Mouse (Mus musculus): ENCODE data around the gene Ankrd9. TPM values are rescaled to one million over a fixed set of nuclear protein-coding genes. Genes with fewer than 3 reads are reported as not detected.

Ankrd9 gene
- polyA plus RNA-seq, 2 experiments = 11.7 to 15.6 TPM

DNA sequence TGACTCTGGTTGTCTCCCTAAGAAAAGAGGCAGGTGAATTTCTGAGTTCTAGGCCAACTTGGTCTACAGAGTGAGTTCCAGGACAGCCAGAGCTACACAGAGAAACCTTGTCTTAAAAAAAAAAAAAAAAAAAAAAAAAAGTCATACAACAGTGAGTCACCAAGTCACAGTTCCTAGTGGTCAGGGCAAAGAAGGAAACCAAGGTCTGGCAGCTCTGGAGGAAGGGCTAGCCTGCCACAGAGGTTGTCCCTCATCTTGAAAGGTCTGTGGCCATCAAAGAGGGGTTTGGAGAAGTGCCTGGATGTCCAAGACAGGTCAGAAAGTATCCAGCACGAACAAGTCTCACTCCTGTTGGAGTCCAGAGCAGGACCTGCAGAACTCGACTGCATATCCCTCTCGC is 38.0 kb upstream of the Ankrd9 start:
- H3K27ac ChIP-seq (replicated peaks; ENCODE audit: low read depth, low read length) = no peak overlapping the region
- H3K27me3 ChIP-seq (ENCODE audit: control insufficient read depth, insufficient read depth, low read length) = no peaks in the 10 kb centered on the region
- DNase-seq (ENCODE audit: low spot score) = no peak
- no peak overlapping the region for H3K4me3 ChIP-seq (replicated peaks; ENCODE audit: low read length)
- 76% methylated on average over 3 of the region's 3 CpGs for WGBS
- H3K4me2 ChIP-seq (replicated peaks; ENCODE audit: low read depth, low read length, severe bottlenecking) = no peak overlapping the region
- H3K36me3 ChIP-seq (ENCODE audit: control insufficient read depth, insufficient read depth, low read length) = no peaks in the 10 kb centered on the region
- H3K4me1 ChIP-seq (ENCODE audit: control insufficient read depth, insufficient read depth, low read length) = peaks cover 3% of the 10 kb centered on the region; the same call in 1 of the 2 replicates
- H3K9me3 ChIP-seq (ENCODE audit: control insufficient read depth, low read length) = peaks cover 6% of the 10 kb centered on the region; the same call in 1 of the 2 replicates
- no peak for ATAC-seq (ENCODE audit: low FRiP score, low read depth)
- TF ChIP-seq POLR2A (IDR thresholded peaks at IDR 0.05; ENCODE audit: borderline replicate concordance, extremely low read depth, insufficient read depth, insufficient read length) = no peak
- no peak overlapping the region for H3K9ac ChIP-seq (ENCODE audit: low read depth, low read length, severe bottlenecking)

DNA sequence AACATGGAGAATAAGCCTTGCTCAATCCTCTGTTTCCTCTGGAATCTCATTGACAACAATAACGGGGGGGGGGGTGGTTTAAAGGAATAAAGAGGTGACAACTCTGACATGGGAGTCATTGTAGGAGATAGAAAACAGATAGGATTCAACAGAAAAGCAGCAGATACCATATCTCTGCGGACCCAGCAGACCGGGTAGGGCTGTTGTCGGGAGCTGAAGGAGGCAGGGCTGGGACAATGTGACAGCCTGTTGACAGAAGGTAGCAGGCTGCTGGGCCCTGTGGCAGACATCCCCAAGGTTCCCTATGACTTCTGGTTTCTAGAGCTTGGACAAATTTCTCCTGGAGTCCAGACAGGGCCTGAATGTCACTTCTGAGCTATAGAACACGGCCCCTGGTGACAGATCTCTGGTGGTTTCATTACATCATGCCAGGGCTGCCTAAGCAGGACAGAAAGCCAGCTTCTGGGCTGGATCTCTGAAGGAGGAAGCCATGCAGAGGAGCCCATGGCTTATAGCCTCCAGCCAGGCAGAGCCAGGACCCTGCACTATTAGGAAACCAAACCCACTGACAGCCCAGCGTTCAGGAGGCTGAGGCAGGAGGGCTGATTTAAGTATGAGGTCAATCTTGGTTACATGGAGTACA is 30.9 kb upstream of the Ankrd9 start:
- ATAC-seq (ENCODE audit: low FRiP score, low read depth) = no peak
- peaks cover 6% of the 10 kb centered on the region; the same call in 1 of the 2 replicates for H3K9me3 ChIP-seq (ENCODE audit: control insufficient read depth, low read length)
- H3K27me3 ChIP-seq (ENCODE audit: control insufficient read depth, insufficient read depth, low read length) = no peaks in the 10 kb centered on the region
- H3K4me1 ChIP-seq (ENCODE audit: control insufficient read depth, insufficient read depth, low read length) = peaks cover 23% of the 10 kb centered on the region
- DNase-seq (ENCODE audit: low spot score) = no peak
- H3K4me3 ChIP-seq (replicated peaks; ENCODE audit: low read length) = no peak overlapping the region
- no peak overlapping the region for H3K4me2 ChIP-seq (replicated peaks; ENCODE audit: low read depth, low read length, severe bottlenecking)
- H3K9ac ChIP-seq (ENCODE audit: low read depth, low read length, severe bottlenecking) = no peak overlapping the region
- WGBS = 76% methylated on average over 6 of the region's 6 CpGs
- no peak for TF ChIP-seq POLR2A (IDR thresholded peaks at IDR 0.05; ENCODE audit: borderline replicate concordance, extremely low read depth, insufficient read depth, insufficient read length)
- H3K36me3 ChIP-seq (ENCODE audit: control insufficient read depth, insufficient read depth, low read length) = no peaks in the 10 kb centered on the region
- H3K27ac ChIP-seq (replicated peaks; ENCODE audit: low read depth, low read length) = no peak overlapping the region

DNA sequence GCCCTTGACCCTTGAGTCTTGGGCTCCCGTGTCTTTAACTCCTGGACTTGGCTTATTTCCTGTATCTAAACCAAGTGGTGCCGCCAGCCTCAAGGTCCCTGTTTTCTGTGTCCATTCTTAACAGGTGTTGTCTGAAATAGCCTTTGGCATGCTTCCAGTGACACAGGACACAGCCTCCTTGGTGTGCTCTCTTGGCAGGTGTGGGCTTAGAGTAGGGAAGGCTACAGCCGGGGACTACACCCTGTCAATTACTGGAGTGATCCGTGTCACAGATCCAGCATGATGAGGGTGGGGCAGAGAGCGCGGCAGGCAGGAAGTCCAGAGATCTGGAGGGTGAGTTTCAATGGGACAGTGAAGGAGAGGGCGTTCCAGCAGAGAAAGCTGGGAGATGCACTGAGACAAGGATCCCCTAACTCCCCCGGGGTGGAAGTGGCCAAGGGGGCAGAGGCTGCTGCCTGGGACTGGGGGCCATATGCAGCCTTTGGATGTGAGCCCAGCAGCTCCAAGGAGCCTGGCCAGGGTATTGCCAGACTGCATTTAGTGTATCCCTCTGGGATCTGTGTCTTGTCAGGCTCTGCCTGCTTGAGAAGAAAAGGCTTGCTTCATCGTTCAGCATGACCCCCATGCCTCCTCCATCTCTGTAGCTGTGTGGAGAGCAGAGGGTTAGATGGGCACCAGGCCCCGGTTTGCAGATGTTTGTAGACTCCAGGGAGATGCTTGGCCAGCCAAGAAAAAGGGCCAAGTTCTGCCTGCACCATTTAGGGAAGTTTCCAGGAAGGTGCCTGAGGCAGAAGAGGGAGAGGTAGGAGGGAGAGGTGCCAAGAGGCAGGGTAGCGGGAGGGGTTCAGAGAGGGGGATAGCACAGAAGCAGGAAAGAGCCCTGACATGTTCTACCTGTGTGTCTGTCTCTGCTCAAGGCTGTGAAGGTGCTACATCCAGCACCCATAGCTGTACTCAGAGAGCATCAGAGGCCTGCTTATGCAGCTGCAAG is 30.0 kb upstream of the Ankrd9 start:
- Histone ChIP-seq H3K27ac (replicated peaks; ENCODE audit: low read depth, low read length) (no peak overlapping the region), H3K36me3 (ENCODE audit: control insufficient read depth, insufficient read depth, low read length) (no peaks in the 10 kb centered on the region), H3K9me3 (ENCODE audit: control insufficient read depth, low read length) (peaks cover 6% of the 10 kb centered on the region; the same call in 1 of the 2 replicates), H3K27me3 (ENCODE audit: control insufficient read depth, insufficient read depth, low read length) (no peaks in the 10 kb centered on the region), H3K4me3 (replicated peaks; ENCODE audit: low read length) (no peak overlapping the region), H3K4me1 (ENCODE audit: control insufficient read depth, insufficient read depth, low read length) (peaks cover 23% of the 10 kb centered on the region), H3K4me2 (replicated peaks; ENCODE audit: low read depth, low read length, severe bottlenecking) (no peak overlapping the region), H3K9ac (ENCODE audit: low read depth, low read length, severe bottlenecking) (no peak overlapping the region)
- ATAC-seq (ENCODE audit: low FRiP score, low read depth) (peak; percentile 58), DNase-seq (ENCODE audit: low spot score) (no peak)
- WGBS = 56% methylated on average over 11 of the region's 11 CpGs
- no peak for TF ChIP-seq POLR2A (IDR thresholded peaks at IDR 0.05; ENCODE audit: borderline replicate concordance, extremely low read depth, insufficient read depth, insufficient read length)

DNA sequence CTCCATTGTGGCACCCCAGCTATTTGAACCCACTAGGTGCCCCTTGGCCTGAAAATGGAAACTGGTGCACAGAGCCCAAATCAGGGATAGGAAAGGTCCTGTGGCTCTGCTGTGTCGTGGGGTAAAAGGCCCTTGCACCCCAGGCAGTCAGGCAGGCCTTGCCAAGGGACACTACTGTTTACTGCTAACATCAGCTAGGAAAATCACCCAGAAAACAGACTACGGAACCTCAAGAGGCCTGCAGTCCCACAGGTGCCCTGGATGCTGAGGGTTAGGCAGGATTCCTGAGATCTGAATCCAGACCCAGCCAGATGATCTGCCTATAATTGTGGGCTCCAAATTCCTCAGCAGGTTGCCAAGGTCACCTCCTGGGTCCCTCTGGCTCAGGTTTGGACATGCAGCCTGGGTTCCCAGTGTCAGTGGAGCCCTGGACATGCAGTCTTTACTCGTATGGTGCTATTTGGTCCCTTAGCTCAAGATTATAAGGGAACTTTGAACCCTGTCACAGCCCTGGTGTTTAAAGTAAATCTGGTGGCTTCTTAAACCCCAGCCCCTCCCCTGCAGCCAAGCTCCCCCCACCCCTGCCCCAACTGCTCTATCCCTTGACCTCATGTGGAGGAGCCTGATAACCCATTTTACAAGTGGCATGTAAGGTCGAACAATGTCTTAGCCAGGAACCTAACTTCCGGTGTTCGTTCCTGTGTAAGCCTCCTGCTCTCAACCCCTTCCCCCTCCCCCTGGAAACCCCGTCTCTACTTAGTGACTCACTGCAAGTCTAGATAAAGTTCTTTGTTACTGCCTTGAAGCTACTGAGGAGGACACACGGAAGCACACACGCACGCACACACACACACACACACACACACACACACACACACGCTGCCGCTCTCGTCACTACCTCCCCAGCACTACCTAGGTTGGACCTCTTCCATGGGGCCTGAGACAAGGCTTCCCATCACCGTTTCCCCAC is 28.6 kb upstream of the Ankrd9 start:
- Histone ChIP-seq H3K4me1 (ENCODE audit: control insufficient read depth, insufficient read depth, low read length) (peaks cover 23% of the 10 kb centered on the region), H3K4me3 (replicated peaks; ENCODE audit: low read length) (no peak overlapping the region), H3K4me2 (replicated peaks; ENCODE audit: low read depth, low read length, severe bottlenecking) (no peak overlapping the region), H3K27me3 (ENCODE audit: control insufficient read depth, insufficient read depth, low read length) (no peaks in the 10 kb centered on the region), H3K9ac (ENCODE audit: low read depth, low read length, severe bottlenecking) (0 out of 2 replicates have a peak overlapping the region, but pooled peaks have one; percentile 25), H3K9me3 (ENCODE audit: control insufficient read depth, low read length) (peaks cover 1% of the 10 kb centered on the region; the same call in 1 of the 2 replicates), H3K36me3 (ENCODE audit: control insufficient read depth, insufficient read depth, low read length) (no peaks in the 10 kb centered on the region), H3K27ac (replicated peaks; ENCODE audit: low read depth, low read length) (no peak overlapping the region)
- WGBS = 73% methylated on average over 14 of the region's 14 CpGs
- no peak for TF ChIP-seq POLR2A (IDR thresholded peaks at IDR 0.05; ENCODE audit: borderline replicate concordance, extremely low read depth, insufficient read depth, insufficient read length)
- no peak for ATAC-seq (ENCODE audit: low FRiP score, low read depth)
- no peak for DNase-seq (ENCODE audit: low spot score)
